Mouse (Mus musculus) MEL (cell line): Measurements from ENCODE around the gene Gpr108.

Source experiments
- CHD1 ChIP-seq: IDR thresholded peaks from 2 replicates; pipeline ENCODE4 v1.6.1; 2012; ENCODE audit warnings: low read depth, mild to moderate bottlenecking, inconsistent platforms, low read length, improper control_type of control experiment
- CHD2 ChIP-seq: IDR thresholded peaks from 2 replicates; pipeline ENCODE4 v1.6.1; 2011; ENCODE audit warnings: low read length, improper control_type of control experiment
- CTCF ChIP-seq, 3 experiments: IDR thresholded peaks in 2 of 3; conservative IDR thresholded peaks in 1 of 3; 2 replicates each; pipeline ENCODE4 v1.5.1; 2011 to 2012; ENCODE audit warnings: low read length in 3 of 3, low read depth in 2 of 3, mild to moderate bottlenecking in 2 of 3, improper control_type of control experiment in 1 of 3, inconsistent platforms in 1 of 3, mixed read lengths in 1 of 3, moderate library complexity in 1 of 3; ENCODE audit not compliant: control insufficient read depth in 1 of 3, insufficient read depth in 1 of 3, poor library complexity in 1 of 3, severe bottlenecking in 1 of 3
- E2F4 ChIP-seq: IDR thresholded peaks from 2 replicates; pipeline ENCODE4 v1.6.1; 2011; ENCODE audit warnings: low read depth, low read length, improper control_type of control experiment, borderline replicate concordance
- EP300 ChIP-seq, 2 experiments: IDR thresholded peaks; 2 replicates each; pipeline ENCODE4 v1.6.1; 2011; ENCODE audit warnings: improper control_type of control experiment in 2 of 2, low read length in 2 of 2, low read depth in 1 of 2, mild to moderate bottlenecking in 1 of 2
- MAX ChIP-seq: IDR thresholded peaks from 2 replicates; pipeline ENCODE4 v1.6.1; 2011; ENCODE audit warnings: low read length, improper control_type of control experiment
- POLR2A ChIP-seq, 2 experiments: IDR thresholded peaks; 2 replicates each; pipeline ENCODE4 v1.6.1; 2011 to 2012; ENCODE audit warnings: low read length in 2 of 2, mild to moderate bottlenecking in 2 of 2, control low read depth in 1 of 2, improper control_type of control experiment in 1 of 2, low read depth in 1 of 2, moderate library complexity in 1 of 2; ENCODE audit not compliant: control insufficient read depth in 1 of 2, insufficient read depth in 1 of 2, poor library complexity in 1 of 2
- UBTF ChIP-seq: IDR thresholded peaks from 2 replicates; pipeline ENCODE4 v1.6.1; 2012; ENCODE audit warnings: low read depth, mild to moderate bottlenecking, inconsistent platforms, low read length, improper control_type of control experiment, moderate library complexity, borderline replicate concordance; ENCODE audit not compliant: insufficient read depth
- USF1 ChIP-seq: IDR thresholded peaks from 2 replicates; pipeline ENCODE4 v1.6.1; 2014; ENCODE audit warnings: low read depth, mild to moderate bottlenecking, inconsistent platforms, low read length, improper control_type of control experiment, moderate library complexity

DNA sequence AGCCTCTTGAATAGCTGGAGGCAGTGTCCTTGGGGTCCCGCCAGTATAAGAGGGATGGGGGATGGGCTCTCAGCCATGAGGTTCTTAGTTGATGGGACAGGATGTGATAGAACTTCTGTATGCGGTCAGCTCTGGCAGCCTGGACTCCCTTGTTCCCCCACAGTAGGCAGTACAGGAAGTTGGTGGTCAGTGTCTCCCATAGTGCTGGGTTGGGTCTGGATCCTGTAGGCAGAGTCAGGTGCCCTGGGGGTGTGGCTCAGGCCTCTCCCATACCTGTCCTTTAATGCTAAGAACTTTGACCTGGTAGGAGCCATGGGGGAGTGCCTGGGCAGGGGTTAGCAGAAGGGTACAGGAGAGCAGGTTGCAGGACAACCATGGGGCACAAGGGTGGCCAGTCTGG lies 15.9 kb upstream of the Gpr108 start:
- no peak for TF ChIP-seq MAX
- no peak for TF ChIP-seq CHD2
- no peak for TF ChIP-seq CTCF (IDR thresholded peaks at IDR 0.05 in 2 of 3, conservative IDR thresholded peaks at IDR 0.05 in 1 of 3; ENCODE audit: control insufficient read depth in 1 of 3, insufficient read depth in 1 of 3, low read depth in 2 of 3, low read length in 3 of 3, poor library complexity in 1 of 3, severe bottlenecking in 1 of 3)
- TF ChIP-seq E2F4, result no peak
- TF ChIP-seq POLR2A (IDR thresholded peaks at IDR 0.05; ENCODE audit: control insufficient read depth in 1 of 2, insufficient read depth in 1 of 2, low read depth in 1 of 2, low read length in 2 of 2, poor library complexity in 1 of 2), result no peak
- no peak for TF ChIP-seq EP300 (IDR thresholded peaks at IDR 0.05; ENCODE audit: low read depth in 1 of 2, low read length in 2 of 2)
- TF ChIP-seq UBTF, result no peak
- no peak for TF ChIP-seq USF1
- TF ChIP-seq CHD1, result no peak
